Mouse (Mus musculus) embryonic fibroblast, embryonic 13.5 days (primary cell): ENCODE measurements around the gene Tnik. TPM values are rescaled to one million over a fixed set of nuclear protein-coding genes. Genes with fewer than 3 reads are reported as not detected.

ENCODE experiments used
- H3K27ac ChIP-seq: 2 replicates; pipeline ENCODE4 v1.5.1; 2012; ENCODE audit warnings: low read length, control low read depth, inconsistent platforms; ENCODE audit not compliant: insufficient read depth
- H3K4me1 ChIP-seq: 2 replicates; pipeline ENCODE4 v1.6.1; 2011; ENCODE audit warnings: low read length; ENCODE audit not compliant: control insufficient read depth, insufficient read depth
- H3K4me3 ChIP-seq: 2 replicates; pipeline ENCODE4 v1.5.1; 2011; ENCODE audit warnings: mild to moderate bottlenecking, control low read depth, low read length; ENCODE audit not compliant: insufficient read depth
- CTCF ChIP-seq: IDR thresholded peaks from 2 replicates; pipeline ENCODE4 v1.5.1; 2011; ENCODE audit warnings: mild to moderate bottlenecking, control low read depth, low read length, moderate library complexity, borderline replicate concordance; ENCODE audit not compliant: insufficient read depth
- POLR2A ChIP-seq: IDR thresholded peaks from 2 replicates; pipeline ENCODE4 v1.6.1; 2011; ENCODE audit warnings: low read depth, mild to moderate bottlenecking, control low read depth, low read length, moderate library complexity
- polyA plus RNA-seq: library from polyadenylated mRNA; stranded (reverse); fragments of >200 nt; gene quantifications from 2 replicates; pipeline ENCODE4 v1.2.4, GENCODE M21; 2011; ENCODE audit warnings: low read depth; ENCODE audit not compliant: missing spikeins, insufficient read length

Tnik gene
- polyA plus RNA-seq, 1 experiment = 17.6 TPM

DNA sequence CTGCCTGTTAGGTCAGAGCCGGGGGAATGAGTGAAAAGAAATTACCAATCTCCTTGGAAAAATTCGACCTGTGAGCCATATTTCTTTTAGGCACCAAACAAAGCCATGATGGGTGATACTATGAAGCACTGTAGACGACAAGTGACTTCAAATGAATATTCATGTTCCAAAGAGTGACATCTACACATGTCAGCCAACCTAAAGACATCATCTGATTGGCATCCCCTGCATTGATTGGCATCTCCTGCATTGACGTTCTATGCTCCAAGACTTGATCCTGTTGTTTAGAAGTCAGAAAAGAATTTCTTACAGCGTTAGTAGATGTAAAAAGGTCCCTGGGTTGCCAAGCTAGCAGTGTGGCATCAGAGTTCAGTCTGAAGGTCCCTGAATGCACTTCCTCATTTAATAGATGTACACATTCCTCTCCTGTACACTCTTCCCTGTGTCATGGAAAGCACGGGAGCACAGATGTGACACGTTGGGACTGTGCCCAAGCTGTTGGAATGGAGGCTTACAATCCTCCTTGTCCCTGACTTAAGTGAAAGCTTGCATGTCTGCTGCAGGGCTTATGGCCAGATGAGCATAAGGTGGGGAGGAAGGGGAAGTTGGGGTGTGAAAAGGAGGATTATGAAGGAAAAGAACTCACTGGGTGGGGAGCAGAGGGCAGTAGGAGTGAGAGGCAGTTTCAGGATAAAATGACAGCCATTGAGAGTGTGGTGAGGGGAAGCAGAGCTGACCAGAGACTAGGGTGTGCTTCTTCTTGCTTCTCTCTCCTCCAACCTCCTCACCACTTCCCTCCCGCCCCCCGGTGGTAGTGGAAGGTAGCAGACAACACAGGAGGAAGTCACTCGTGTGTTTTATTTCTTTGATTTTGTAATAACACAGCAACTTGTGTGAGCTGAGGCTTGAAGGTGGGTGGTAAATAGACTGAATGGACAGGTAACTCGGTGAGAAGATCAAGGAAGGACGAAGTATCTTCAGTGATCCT, 301.6 kb downstream of the Tnik start:
- Histone ChIP-seq H3K27ac (no peak overlapping the region), H3K4me1 (no peaks in the 10 kb centered on the region), H3K4me3 (no peak overlapping the region)
- TF ChIP-seq CTCF = peak; percentile 22; the same call in 1 of the 2 replicates
- TF ChIP-seq POLR2A = no peak

DNA sequence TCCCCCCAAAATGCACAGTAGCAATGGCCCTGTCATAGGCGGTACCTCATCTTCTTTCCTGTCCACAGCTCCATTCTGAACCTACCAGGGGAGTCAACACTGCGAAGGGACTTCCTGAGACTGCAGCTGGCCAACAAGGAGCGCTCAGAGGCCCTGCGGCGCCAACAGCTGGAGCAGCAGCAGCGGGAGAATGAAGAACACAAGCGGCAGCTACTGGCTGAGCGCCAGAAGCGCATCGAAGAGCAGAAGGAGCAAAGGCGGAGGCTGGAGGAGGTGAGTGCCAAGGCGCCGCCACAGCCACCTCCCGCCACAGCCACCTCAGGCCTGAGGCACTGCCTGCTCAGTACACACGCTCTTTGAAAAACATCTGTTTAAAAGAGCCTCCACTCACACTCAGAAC, 314.3 kb downstream of the Tnik start:
- H3K4me3 ChIP-seq = no peak overlapping the region
- no peaks in the 10 kb centered on the region; the same call in 1 of the 2 replicates for H3K4me1 ChIP-seq
- TF ChIP-seq CTCF (no peak), POLR2A (no peak)

GRCm38 (mm10) chr3:28578950-28579615, 316.1 kb downstream of the Tnik start:
- TF ChIP-seq CTCF = no peak
- no peak for TF ChIP-seq POLR2A
- Histone ChIP-seq H3K27ac (no peak overlapping the region), H3K4me1 (no peaks in the 10 kb centered on the region; the same call in 1 of the 2 replicates), H3K4me3 (no peak overlapping the region)

More for the DNA sequence above, 314.3 kb downstream of the Tnik start:
- H3K27ac ChIP-seq = no peak overlapping the region

GRCm38 (mm10) chr3:28585750-28586465, 322.9 kb downstream of the Tnik start:
- no peak for TF ChIP-seq POLR2A
- no peak for TF ChIP-seq CTCF
- H3K27ac ChIP-seq = no peak overlapping the region
- no peak overlapping the region for H3K4me3 ChIP-seq

DNA sequence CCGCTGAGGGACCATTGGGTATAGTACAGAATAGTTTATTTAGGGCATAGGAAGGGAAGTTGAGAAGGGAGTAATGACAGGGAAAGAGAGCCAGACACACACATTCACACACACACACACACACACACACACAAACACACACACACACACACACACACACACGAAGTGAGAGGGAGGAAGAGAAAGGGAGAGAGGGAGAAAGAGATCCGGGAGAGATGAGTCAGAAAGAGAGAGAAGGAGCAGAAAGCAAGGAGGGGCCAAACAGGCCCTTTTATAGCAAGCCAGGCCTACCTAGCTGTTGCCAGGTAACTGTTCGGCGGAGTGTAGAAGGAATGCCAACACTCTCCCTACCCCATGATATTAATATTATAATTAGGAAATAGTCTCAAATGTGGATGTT, 324.8 kb downstream of the Tnik start:
- H3K4me1 ChIP-seq = no peaks in the 10 kb centered on the region
- no peak overlapping the region for H3K27ac ChIP-seq
- H3K4me3 ChIP-seq = no peak overlapping the region
- TF ChIP-seq POLR2A = no peak
- TF ChIP-seq CTCF = no peak

More at GRCm38 (mm10) chr3:28585750-28586465, 322.9 kb downstream of the Tnik start:
- no peaks in the 10 kb centered on the region; the same call in 1 of the 2 replicates for H3K4me1 ChIP-seq

DNA sequence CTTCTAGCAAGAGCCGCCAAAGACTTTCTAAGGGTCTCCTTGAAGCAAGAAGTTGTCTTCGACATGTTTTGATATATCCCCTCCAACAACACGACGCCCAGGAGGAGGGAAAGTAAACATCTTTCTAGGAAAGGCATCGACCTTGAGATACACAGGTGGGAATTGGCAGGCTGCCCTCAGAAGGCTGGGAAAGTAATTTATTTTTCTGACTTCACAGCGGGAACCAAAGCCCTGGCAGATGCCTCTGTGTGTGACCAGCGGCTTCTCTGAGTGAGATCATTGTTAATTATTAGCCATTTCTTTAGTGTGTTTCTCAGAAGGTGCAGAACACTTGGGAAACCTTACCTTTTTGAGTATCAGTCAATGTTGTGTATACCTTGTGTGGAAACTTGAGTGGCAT, 328.3 kb downstream of the Tnik start:
- no peak overlapping the region for H3K4me3 ChIP-seq
- TF ChIP-seq POLR2A (no peak), CTCF (no peak)
- no peak overlapping the region for H3K27ac ChIP-seq
- no peaks in the 10 kb centered on the region for H3K4me1 ChIP-seq

DNA sequence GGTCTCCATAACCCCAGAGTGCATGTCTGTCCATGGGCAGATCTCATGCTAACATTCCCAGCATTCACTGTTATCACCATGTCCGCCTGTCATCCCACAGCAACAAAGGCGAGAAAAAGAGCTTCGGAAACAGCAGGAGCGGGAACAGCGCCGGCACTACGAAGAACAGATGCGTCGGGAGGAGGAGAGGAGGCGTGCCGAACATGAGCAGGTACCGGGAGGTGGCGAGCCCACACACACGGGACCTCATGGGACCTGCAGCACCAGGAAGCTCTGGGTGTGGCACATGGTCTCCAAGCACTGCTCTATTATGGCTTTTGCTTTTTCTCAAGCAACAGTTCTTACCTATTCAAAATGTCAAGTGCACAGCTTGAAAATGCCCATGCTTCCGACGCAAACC, 330.9 kb downstream of the Tnik start:
- H3K27ac ChIP-seq = no peak overlapping the region
- H3K4me3 ChIP-seq = no peak overlapping the region
- H3K4me1 ChIP-seq = no peaks in the 10 kb centered on the region
- TF ChIP-seq POLR2A (no peak), CTCF (no peak)

- no peak for TF ChIP-seq POLR2A
- no peak for TF ChIP-seq CTCF
Observed at GRCm38 (mm10) chr3:28599476-28599875, 336.5 kb downstream of the Tnik start.

GRCm38 (mm10) chr3:28606741-28607140, 343.7 kb downstream of the Tnik start:
- Histone ChIP-seq H3K27ac (no peak overlapping the region), H3K4me3 (no peak overlapping the region), H3K4me1 (no peaks in the 10 kb centered on the region)
- TF ChIP-seq CTCF = no peak
- TF ChIP-seq POLR2A = no peak

More at GRCm38 (mm10) chr3:28599476-28599875, 336.5 kb downstream of the Tnik start:
- no peaks in the 10 kb centered on the region for H3K4me1 ChIP-seq
- no peak overlapping the region for H3K27ac ChIP-seq
- no peak overlapping the region for H3K4me3 ChIP-seq

- Histone ChIP-seq H3K27ac (no peak overlapping the region), H3K4me3 (no peak overlapping the region), H3K4me1 (no peaks in the 10 kb centered on the region)
- TF ChIP-seq POLR2A (no peak), CTCF (no peak)
Observed at GRCm38 (mm10) chr3:28612330-28612729, 349.3 kb downstream of the Tnik start.
